Mouse (Mus musculus): ENCODE results near the gene Coq10b. TPM values are rescaled to one million over a fixed set of nuclear protein-coding genes. Genes with fewer than 3 reads are reported as not detected.

Coq10b gene
- polyA plus RNA-seq, 2 experiments = 8.6 to 15.4 TPM

- Histone ChIP-seq H3K9ac (replicated peaks) (peak overlapping the region; percentile 91), H3K4me2 (ENCODE audit: low read depth) (peak overlapping the region; percentile 93), H3K4me1 (replicated peaks; ENCODE audit: control insufficient read depth in 2 of 2, insufficient read depth in 2 of 2, low read length in 1 of 2) (peaks cover 37 to 42% of the 10 kb centered on the region in 2 experiments), H3K36me3 (replicated peaks; ENCODE audit: control insufficient read depth, insufficient read depth, low read depth) (peaks cover 3% of the 10 kb centered on the region; the same call in 1 of the 2 replicates), H3K27ac (peak overlapping the region; percentile 61), H3K9me3 (ENCODE audit: control insufficient read depth, low read length) (no peaks in the 10 kb centered on the region), H3K27me3 (ENCODE audit: control insufficient read depth, insufficient read depth, low read length) (no peaks in the 10 kb centered on the region), H3K4me3 (ENCODE audit: insufficient read depth in 1 of 2, low read depth in 2 of 2, low read length in 2 of 2) (peak overlapping the region; percentile 80 to 83)
- TF ChIP-seq EP300 (IDR thresholded peaks at IDR 0.05; ENCODE audit: low read depth) = no peak
- TF ChIP-seq CTCF (IDR thresholded peaks at IDR 0.05; ENCODE audit: low read depth) = no peak
- under 1% methylated on average over 55 of the region's 55 CpGs for WGBS (ENCODE audit: insufficient replicate concordance)
- ATAC-seq (ENCODE audit: insufficient read depth) (peak; percentile 53), DNase-seq (ENCODE audit: low read depth in 3 of 3, low spot score in 3 of 3) (peak in 1 of 3 experiments; percentile 35)
These were observed 25.9 kb upstream of the Coq10b start for GRCm38 (mm10) chr1:55026444-55027252.

GRCm38 (mm10) chr1:55027253-55027801 lies 25.2 kb upstream of the Coq10b start, which contains the start of gene Sf3b1:
Gene Sf3b1 (minus strand): TSS chr1:55027481.
- Histone ChIP-seq H3K9ac (replicated peaks) (peak within 1 kb of the TSS; percentile 91), H3K4me1 (replicated peaks; ENCODE audit: control insufficient read depth in 2 of 2, insufficient read depth in 2 of 2, low read length in 1 of 2) (peaks cover 42 to 43% of the 10 kb centered on the region in 2 experiments), H3K27ac (peak within 1 kb of the TSS; percentile 61), H3K4me3 (ENCODE audit: insufficient read depth in 1 of 2, low read depth in 2 of 2, low read length in 2 of 2) (peak within 1 kb of the TSS; percentile 80 to 83), H3K27me3 (ENCODE audit: control insufficient read depth, insufficient read depth, low read length) (no peaks in the 10 kb centered on the region), H3K9me3 (ENCODE audit: control insufficient read depth, low read length) (no peaks in the 10 kb centered on the region), H3K36me3 (replicated peaks; ENCODE audit: control insufficient read depth, insufficient read depth, low read depth) (peaks cover 3% of the 10 kb centered on the region; the same call in 1 of the 2 replicates), H3K4me2 (ENCODE audit: low read depth) (peak within 1 kb of the TSS; percentile 93)
- WGBS (ENCODE audit: insufficient replicate concordance) = 2% methylated on average over 45 of the region's 46 CpGs
- ATAC-seq (ENCODE audit: insufficient read depth) = peak; percentile 97
- TF ChIP-seq EP300 (IDR thresholded peaks at IDR 0.05; ENCODE audit: low read depth) (peak; percentile 64; the same call in 1 of the 2 replicates), CTCF (IDR thresholded peaks at IDR 0.05; ENCODE audit: low read depth) (peak; percentile 18; the same call in 1 of the 2 replicates)
- peak; percentile 94 to 95 (median 95) for DNase-seq (ENCODE audit: low read depth in 3 of 3, low spot score in 3 of 3)

- Histone ChIP-seq H3K36me3 (replicated peaks; ENCODE audit: control insufficient read depth, insufficient read depth, low read depth) (peaks cover 3% of the 10 kb centered on the region; the same call in 1 of the 2 replicates), H3K9ac (replicated peaks) (peak overlapping the region; percentile 78), H3K4me3 (ENCODE audit: insufficient read depth in 1 of 2, low read depth in 2 of 2, low read length in 2 of 2) (peak overlapping the region in 1 of 2 experiments; percentile 80; a peak in 2 of 4 replicates), H3K4me1 (replicated peaks; ENCODE audit: control insufficient read depth in 2 of 2, insufficient read depth in 2 of 2, low read length in 1 of 2) (peaks cover 38 to 39% of the 10 kb centered on the region in 2 experiments), H3K27ac (peak overlapping the region; percentile 61), H3K9me3 (ENCODE audit: control insufficient read depth, low read length) (no peaks in the 10 kb centered on the region), H3K27me3 (ENCODE audit: control insufficient read depth, insufficient read depth, low read length) (no peaks in the 10 kb centered on the region), H3K4me2 (ENCODE audit: low read depth) (peak overlapping the region; percentile 80)
- WGBS (ENCODE audit: insufficient replicate concordance) = 67% methylated on average over 1 of the region's 1 CpGs
- TF ChIP-seq CTCF (IDR thresholded peaks at IDR 0.05; ENCODE audit: low read depth) (no peak), EP300 (IDR thresholded peaks at IDR 0.05; ENCODE audit: low read depth) (no peak)
- ATAC-seq (ENCODE audit: insufficient read depth) (no peak), DNase-seq (ENCODE audit: low read depth in 3 of 3, low spot score in 3 of 3) (no peak)
These were observed 24.6 kb upstream of the Coq10b start for GRCm38 (mm10) chr1:55027966-55028365.

- H3K4me1 ChIP-seq (replicated peaks; ENCODE audit: control insufficient read depth in 2 of 2, insufficient read depth in 2 of 2, low read length in 1 of 2) = peaks cover 32 to 33% of the 10 kb centered on the region in 2 experiments
- ATAC-seq (ENCODE audit: insufficient read depth) = no peak
- H3K4me2 ChIP-seq (ENCODE audit: low read depth) = peak overlapping the region; percentile 80
- no peaks in the 10 kb centered on the region for H3K9me3 ChIP-seq (ENCODE audit: control insufficient read depth, low read length)
- peak overlapping the region; percentile 28 to 33 for H3K4me3 ChIP-seq (ENCODE audit: insufficient read depth in 1 of 2, low read depth in 2 of 2, low read length in 2 of 2)
- H3K36me3 ChIP-seq (replicated peaks; ENCODE audit: control insufficient read depth, insufficient read depth, low read depth) = no peaks in the 10 kb centered on the region
- TF ChIP-seq EP300 (IDR thresholded peaks at IDR 0.05; ENCODE audit: low read depth) (no peak), CTCF (IDR thresholded peaks at IDR 0.05; ENCODE audit: low read depth) (no peak)
- H3K27ac ChIP-seq = peak overlapping the region; percentile 0; the same call in 1 of the 2 replicates
- WGBS (ENCODE audit: insufficient replicate concordance) = 25% methylated on average over 11 of the region's 11 CpGs
- no peaks in the 10 kb centered on the region for H3K27me3 ChIP-seq (ENCODE audit: control insufficient read depth, insufficient read depth, low read length)
- peak in 1 of 3 experiments; percentile 46 for DNase-seq (ENCODE audit: low read depth in 3 of 3, low spot score in 3 of 3)
- peak overlapping the region; percentile 19 for H3K9ac ChIP-seq (replicated peaks)
These were observed 23.9 kb upstream of the Coq10b start for GRCm38 (mm10) chr1:55028512-55029249.
